Mouse (Mus musculus) heart, embryonic 12.5 days (tissue): ENCODE data around the gene Gls. TPM values are rescaled to one million over a fixed set of nuclear protein-coding genes. Genes with fewer than 3 reads are reported as not detected.

Experiments used
- ATAC-seq: fragments of 200-750 bp; cut with Nextera tagmentation; 2 replicates; pipeline ENCODE4 v1.8.0; 2017; ENCODE audit warnings: moderate TSS enrichment, moderate library complexity; ENCODE audit not compliant: insufficient number of reproducible peaks, low FRiP score
- H3K27ac ChIP-seq: fragments of 300-500 bp; sonication (generic); 2 replicates; pipeline ENCODE4 v1.5.1; 2016; ENCODE audit warnings: mild to moderate bottlenecking, moderate library complexity; ENCODE audit not compliant: poor library complexity, severe bottlenecking
- H3K27me3 ChIP-seq: fragments of 300-500 bp; sonication (generic); replicated peaks from 2 replicates; pipeline ENCODE4 v1.6.1; 2016; ENCODE audit warnings: mild to moderate bottlenecking, moderate library complexity
- H3K36me3 ChIP-seq: fragments of 300-500 bp; sonication (generic); 2 replicates; pipeline ENCODE4 v1.6.1; 2016; ENCODE audit warnings: mild to moderate bottlenecking, moderate library complexity
- H3K4me1 ChIP-seq: fragments of 300-500 bp; sonication (generic); replicated peaks from 2 replicates; pipeline ENCODE4 v1.6.1; 2016; ENCODE audit warnings: mild to moderate bottlenecking
- H3K4me2 ChIP-seq: fragments of 300-500 bp; sonication (generic); 2 replicates; pipeline ENCODE4 v1.6.1; 2016; ENCODE audit warnings: mild to moderate bottlenecking, moderate library complexity
- H3K4me3 ChIP-seq: fragments of 300-500 bp; sonication (generic); 2 replicates; pipeline ENCODE4 v1.5.1; 2016; ENCODE audit warnings: mild to moderate bottlenecking
- H3K9ac ChIP-seq: fragments of 300-500 bp; sonication (generic); 2 replicates; pipeline ENCODE4 v1.6.1; 2016; ENCODE audit warnings: mild to moderate bottlenecking, moderate library complexity
- H3K9me3 ChIP-seq: fragments of 300-500 bp; sonication (generic); replicated peaks from 2 replicates; pipeline ENCODE4 v1.6.1; 2016; ENCODE audit warnings: mild to moderate bottlenecking, moderate library complexity
- WGBS: fragments of 180-500 bp; shearing (Covaris S2); methylation state at CpG from one replicate; pipeline ENCODE4 v1.1.7; 2016; 5-methylcytosine and 5-hydroxymethylcytosine counted together
- polyA plus RNA-seq: library from polyadenylated mRNA; unstranded; fragments of >200 nt; fragmentation: Nextera tagmentation; extraction: Ambion mirVana; gene quantifications from 2 replicates; pipeline ENCODE4 v1.2.1, GENCODE M21; 2016

Gls gene
- polyA plus RNA-seq, 1 experiment from 2014 or later, result 40.8 TPM

DNA sequence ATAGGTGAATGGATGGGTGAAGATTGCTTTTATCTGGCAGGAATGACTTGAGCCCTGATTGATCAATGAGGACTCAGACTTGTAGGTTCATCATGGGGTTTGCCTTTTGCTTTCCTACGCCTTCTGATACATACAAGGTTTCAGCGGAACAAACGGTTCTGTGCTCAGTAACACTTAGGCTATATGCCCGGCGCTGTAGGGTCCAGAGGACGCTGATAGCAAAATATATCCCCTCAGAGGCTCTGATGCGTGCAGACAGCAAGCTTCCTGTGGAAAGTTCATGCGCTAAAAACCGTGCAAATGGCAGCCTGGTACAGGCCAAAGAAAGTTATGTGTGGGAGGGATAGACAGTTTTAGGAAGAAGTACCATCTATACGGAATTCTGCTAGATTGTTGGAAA lies 112.8 kb downstream of the Gls start:
- peaks cover 9% of the 10 kb centered on the region; the same call in 1 of the 2 replicates for H3K4me1 ChIP-seq
- H3K9me3 ChIP-seq, result no peaks in the 10 kb centered on the region
- no peaks in the 10 kb centered on the region for H3K27me3 ChIP-seq
- H3K4me2 ChIP-seq, result peak overlapping the region; percentile 99
- WGBS, result 26% methylated on average over 10 of the region's 10 CpGs
- peak overlapping the region; percentile 95 for H3K4me3 ChIP-seq
- peak overlapping the region; percentile 87 for H3K9ac ChIP-seq
- H3K27ac ChIP-seq, result no peak overlapping the region
- ATAC-seq, result no peak
- peaks cover 4% of the 10 kb centered on the region; the same call in 1 of the 2 replicates for H3K36me3 ChIP-seq

GRCm38 (mm10) chr1:52119691-52120090 lies 113.3 kb downstream of the Gls start:
- Histone ChIP-seq H3K4me1 (peaks cover 9% of the 10 kb centered on the region; the same call in 1 of the 2 replicates), H3K9ac (peak overlapping the region; percentile 87), H3K9me3 (no peaks in the 10 kb centered on the region), H3K36me3 (peaks cover 4% of the 10 kb centered on the region; the same call in 1 of the 2 replicates), H3K4me3 (peak overlapping the region; percentile 95), H3K27ac (peak overlapping the region; percentile 59), H3K4me2 (peak overlapping the region; percentile 99), H3K27me3 (no peaks in the 10 kb centered on the region)
- WGBS, result 0% methylated on average over 20 of the region's 20 CpGs
- peak; percentile 30; the same call in 1 of the 2 replicates for ATAC-seq

DNA sequence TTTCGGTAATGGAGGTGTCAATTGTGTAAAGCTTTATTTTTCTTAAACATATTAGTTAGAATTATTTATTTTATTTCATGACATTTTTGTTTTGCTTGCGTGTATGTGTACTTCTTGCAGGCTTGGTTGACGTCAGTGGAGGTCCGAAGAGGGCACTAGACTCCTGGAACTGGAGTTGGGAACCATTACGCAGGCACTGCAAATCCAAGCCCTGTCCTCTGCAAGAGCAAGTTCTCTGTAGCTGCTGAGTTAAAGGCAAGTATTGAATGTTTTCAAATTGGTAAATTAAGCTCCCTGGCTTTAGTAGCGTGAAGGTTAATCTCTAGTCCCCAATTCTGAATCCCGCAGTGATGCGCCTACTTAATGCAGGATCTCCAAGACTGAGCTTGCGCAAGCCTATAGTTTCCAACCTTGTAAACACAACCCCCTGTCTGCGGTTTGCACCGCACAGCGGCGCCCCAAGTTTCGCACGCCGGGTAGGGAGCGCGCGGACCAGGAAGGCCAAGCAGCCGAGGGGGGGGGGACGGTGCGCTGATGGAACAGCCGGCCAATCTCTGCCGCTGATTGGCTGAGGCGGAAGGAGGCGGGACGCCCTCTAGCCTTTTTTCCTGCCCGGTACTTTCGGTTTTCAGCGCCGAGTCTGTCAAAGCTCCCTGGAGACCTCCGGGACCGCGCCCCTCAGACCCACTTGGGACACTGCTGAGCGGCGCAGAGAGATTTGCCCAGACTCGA lies 114.0 kb downstream of the Gls start, which contains the start of gene Stat1:
Gene Stat1, plus strand, starts transcription at position 581 of the 732 bp plus-strand sequence.
- 4% methylated on average over 37 of the region's 37 CpGs for WGBS
- peak; percentile 97 for ATAC-seq
- H3K4me1 ChIP-seq, result peaks cover 9% of the 10 kb centered on the region; the same call in 1 of the 2 replicates
- peaks cover 4% of the 10 kb centered on the region; the same call in 1 of the 2 replicates for H3K36me3 ChIP-seq
- H3K9ac ChIP-seq, result peak within 1 kb of the TSS; percentile 87
- H3K4me3 ChIP-seq, result peak within 1 kb of the TSS; percentile 95
- H3K4me2 ChIP-seq, result peak within 1 kb of the TSS; percentile 99
- H3K27ac ChIP-seq, result peak within 1 kb of the TSS; percentile 61
- H3K9me3 ChIP-seq, result no peaks in the 10 kb centered on the region
- H3K27me3 ChIP-seq, result no peaks in the 10 kb centered on the region

- Histone ChIP-seq H3K27me3 (no peaks in the 10 kb centered on the region), H3K4me2 (no peak overlapping the region), H3K27ac (no peak overlapping the region), H3K4me3 (no peak overlapping the region), H3K9ac (no peak overlapping the region), H3K36me3 (no peaks in the 10 kb centered on the region; the same call in 1 of the 2 replicates), H3K4me1 (peaks cover 14% of the 10 kb centered on the region), H3K9me3 (no peaks in the 10 kb centered on the region)
- WGBS, result 79% methylated on average over 1 of the region's 1 CpGs
- ATAC-seq, result no peak
Measured at GRCm38 (mm10) chr1:52117777-52118176, 115.3 kb downstream of the Gls start.

DNA sequence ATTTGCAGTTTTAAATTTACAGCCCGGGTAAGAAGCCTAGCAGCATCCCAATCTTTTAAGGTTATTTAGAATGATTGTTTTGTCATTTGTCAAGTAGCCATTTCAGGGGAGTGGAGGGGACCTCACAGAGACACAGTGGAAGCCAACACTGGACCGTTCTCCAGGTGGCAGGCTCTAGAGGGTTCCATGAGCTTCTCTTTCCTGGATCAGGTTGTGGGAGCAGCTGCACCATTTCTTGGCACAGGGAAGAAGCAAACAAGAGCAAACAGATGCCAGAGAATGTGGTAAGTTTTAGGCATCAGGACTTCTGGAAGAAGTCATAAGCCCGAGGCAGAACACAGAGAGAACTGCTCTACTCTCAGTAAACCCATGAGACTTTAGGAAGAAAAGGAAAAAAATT lies 116.6 kb downstream of the Gls start:
- no peaks in the 10 kb centered on the region for H3K9me3 ChIP-seq

DNA sequence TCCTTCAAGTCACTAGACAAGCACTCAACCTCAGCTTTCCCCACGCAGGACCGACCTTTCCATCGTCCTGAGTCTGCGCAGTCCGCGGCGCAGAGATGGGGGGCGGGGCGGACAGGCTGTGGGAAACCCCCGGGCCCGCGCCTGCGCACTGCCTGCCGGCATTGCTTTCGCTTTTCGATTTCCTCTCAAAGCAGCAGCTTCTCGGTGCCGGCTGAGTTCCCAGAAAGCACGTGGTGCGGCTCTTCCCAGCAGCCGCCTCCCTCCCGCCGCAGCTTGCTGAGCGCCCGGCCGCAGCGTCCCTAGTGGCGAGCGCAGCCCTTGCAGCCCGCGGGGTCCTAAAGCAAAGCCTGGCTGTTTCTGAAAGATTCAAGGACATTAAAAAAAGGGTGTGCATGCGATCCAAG lies 119.4 kb downstream of the Gls start:
- H3K36me3 ChIP-seq, result no peaks in the 10 kb centered on the region
- H3K27me3 ChIP-seq, result no peaks in the 10 kb centered on the region
- H3K4me1 ChIP-seq, result peaks cover 8% of the 10 kb centered on the region
- peak overlapping the region; percentile 81 for H3K27ac ChIP-seq
- H3K9ac ChIP-seq, result peak overlapping the region; percentile 60
- H3K4me2 ChIP-seq, result peak overlapping the region; percentile 70
- H3K9me3 ChIP-seq, result no peaks in the 10 kb centered on the region
- WGBS, result under 1% methylated on average over 32 of the region's 32 CpGs
- ATAC-seq, result peak; percentile 96
- peak overlapping the region; percentile 39 for H3K4me3 ChIP-seq

More for the DNA sequence above, 116.6 kb downstream of the Gls start:
- Histone ChIP-seq H3K36me3 (no peaks in the 10 kb centered on the region), H3K4me3 (no peak overlapping the region), H3K27ac (no peak overlapping the region), H3K9ac (no peak overlapping the region), H3K27me3 (no peaks in the 10 kb centered on the region), H3K4me1 (peaks cover 14% of the 10 kb centered on the region), H3K4me2 (no peak overlapping the region)
- no peak for ATAC-seq
- 69% methylated on average over 3 of the region's 3 CpGs for WGBS

Other genes with a start within 250 kb of the Gls start
- gene Stat4, start 246.1 kb downstream of the Gls start, polyA plus RNA-seq, result 2.6 and 3.5 TPM in 2 replicates
- 28.9 and 31.4 TPM in 2 replicates for gene Stat1, start 113.8 kb downstream of the Gls start, polyA plus RNA-seq